Mouse (Mus musculus): ENCODE measurements at regions not wholly inside any gene's neighbourhood (a gene's known extent, or its start where the extent isn't known, plus 50 kb on each side); places are given as distances from the start of the nearest gene placed in this dataset.
A peak's percentile ranks its signal among the peaks of the same experiment; 100 is the strongest.

- Histone ChIP-seq H3K4me1 (ENCODE audit: control insufficient read depth, insufficient read depth, low read length) (peaks cover 3% of the 10 kb centered on the region; the same call in 1 of the 2 replicates), H3K27ac (ENCODE audit: insufficient read depth, low read length) (no peak overlapping the region), H3K4me3 (ENCODE audit: insufficient read depth, low read length) (no peak overlapping the region)
- TF ChIP-seq POLR2A (IDR thresholded peaks at IDR 0.05; ENCODE audit: extremely low read depth, insufficient read depth, low read length) (no peak), CTCF (IDR thresholded peaks at IDR 0.05; ENCODE audit: extremely low read depth, insufficient read depth, low read length) (no peak)
Observed at GRCm38 (mm10) chr16:55480745-55481144, 183.0 kb upstream of the Zpld1 start.

DNA sequence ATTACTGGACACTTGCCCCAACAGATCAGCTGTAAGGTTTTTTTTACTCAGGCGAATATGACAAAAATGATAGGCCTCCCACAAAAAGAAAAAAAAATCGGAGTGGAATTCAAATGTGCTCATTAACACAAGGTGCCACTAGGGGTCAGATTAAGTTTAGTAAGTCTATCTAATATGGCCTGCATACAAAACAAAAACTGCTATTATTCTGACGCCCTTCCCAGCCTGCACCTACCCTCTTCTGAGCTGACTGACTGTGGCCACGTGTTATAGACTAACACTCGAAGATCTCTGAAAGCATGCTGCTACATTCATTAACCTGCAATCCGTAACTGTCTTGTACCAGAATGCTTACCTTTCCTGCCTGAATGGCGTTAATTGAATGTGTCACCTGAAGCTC is 182.5 kb upstream of the Zpld1 start:
- no peak overlapping the region for H3K4me3 ChIP-seq (ENCODE audit: insufficient read depth, low read length)
- TF ChIP-seq POLR2A (IDR thresholded peaks at IDR 0.05; ENCODE audit: extremely low read depth, insufficient read depth, low read length) (no peak), CTCF (IDR thresholded peaks at IDR 0.05; ENCODE audit: extremely low read depth, insufficient read depth, low read length) (no peak)
- no peak overlapping the region for H3K27ac ChIP-seq (ENCODE audit: insufficient read depth, low read length)
- peaks cover 3% of the 10 kb centered on the region; the same call in 1 of the 2 replicates for H3K4me1 ChIP-seq (ENCODE audit: control insufficient read depth, insufficient read depth, low read length)

- no peak overlapping the region for H3K4me3 ChIP-seq (ENCODE audit: insufficient read depth, low read length)
- peaks cover 3% of the 10 kb centered on the region; the same call in 1 of the 2 replicates for H3K4me1 ChIP-seq (ENCODE audit: control insufficient read depth, insufficient read depth, low read length)
- no peak overlapping the region for H3K27ac ChIP-seq (ENCODE audit: insufficient read depth, low read length)
- TF ChIP-seq CTCF (IDR thresholded peaks at IDR 0.05; ENCODE audit: extremely low read depth, insufficient read depth, low read length): peak; percentile 46
- TF ChIP-seq POLR2A (IDR thresholded peaks at IDR 0.05; ENCODE audit: extremely low read depth, insufficient read depth, low read length): no peak
Observed at GRCm38 (mm10) chr16:55476544-55477208, 178.9 kb upstream of the Zpld1 start.

DNA sequence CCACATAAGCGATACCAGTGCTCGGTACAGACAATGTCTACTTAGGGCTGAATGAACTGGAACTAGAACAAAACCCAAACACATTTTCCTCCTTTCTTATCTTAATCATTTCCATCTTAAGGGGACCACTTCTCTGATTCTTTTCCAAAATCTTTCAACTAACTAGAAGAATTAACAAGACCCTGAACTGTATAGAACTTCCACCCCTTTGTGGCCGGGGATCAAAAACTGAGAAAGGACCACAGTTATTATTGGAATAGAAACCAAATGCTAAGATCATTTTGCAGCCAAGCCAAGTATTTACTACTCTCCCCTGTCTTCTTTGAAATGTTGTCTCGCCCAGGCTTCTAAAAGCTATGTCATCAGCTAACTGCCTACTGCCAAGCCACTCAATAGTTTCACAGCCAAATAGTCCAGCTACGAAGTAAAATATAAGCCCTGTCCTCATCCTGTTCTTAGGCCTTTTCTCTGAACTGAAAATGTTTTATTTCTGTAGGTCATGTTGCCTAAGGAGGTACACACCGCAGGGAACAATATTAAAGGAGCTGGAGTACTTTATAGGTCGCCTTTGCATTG is 177.3 kb upstream of the Zpld1 start:
- TF ChIP-seq POLR2A (IDR thresholded peaks at IDR 0.05; ENCODE audit: extremely low read depth, insufficient read depth, low read length) (no peak), CTCF (IDR thresholded peaks at IDR 0.05; ENCODE audit: extremely low read depth, insufficient read depth, low read length) (no peak)
- Histone ChIP-seq H3K4me3 (ENCODE audit: insufficient read depth, low read length) (no peak overlapping the region), H3K4me1 (ENCODE audit: control insufficient read depth, insufficient read depth, low read length) (peaks cover 1% of the 10 kb centered on the region; the same call in 1 of the 2 replicates), H3K27ac (ENCODE audit: insufficient read depth, low read length) (no peak overlapping the region)

GRCm38 (mm10) chr16:55471396-55471795 is 173.6 kb upstream of the Zpld1 start:
- TF ChIP-seq POLR2A (IDR thresholded peaks at IDR 0.05; ENCODE audit: extremely low read depth, insufficient read depth, low read length) (no peak), CTCF (IDR thresholded peaks at IDR 0.05; ENCODE audit: extremely low read depth, insufficient read depth, low read length) (no peak)
- no peak overlapping the region for H3K4me3 ChIP-seq (ENCODE audit: insufficient read depth, low read length)
- no peaks in the 10 kb centered on the region; the same call in 1 of the 2 replicates for H3K4me1 ChIP-seq (ENCODE audit: control insufficient read depth, insufficient read depth, low read length)
- H3K27ac ChIP-seq (ENCODE audit: insufficient read depth, low read length): no peak overlapping the region

- TF ChIP-seq CTCF (IDR thresholded peaks at IDR 0.05; ENCODE audit: extremely low read depth, insufficient read depth, low read length) (no peak), POLR2A (IDR thresholded peaks at IDR 0.05; ENCODE audit: extremely low read depth, insufficient read depth, low read length) (no peak)
- H3K4me3 ChIP-seq (ENCODE audit: insufficient read depth, low read length): no peak overlapping the region
- H3K4me1 ChIP-seq (ENCODE audit: control insufficient read depth, insufficient read depth, low read length): no peaks in the 10 kb centered on the region
- H3K27ac ChIP-seq (ENCODE audit: insufficient read depth, low read length): no peak overlapping the region
Observed at GRCm38 (mm10) chr16:55470721-55471120, 172.9 kb upstream of the Zpld1 start.

DNA sequence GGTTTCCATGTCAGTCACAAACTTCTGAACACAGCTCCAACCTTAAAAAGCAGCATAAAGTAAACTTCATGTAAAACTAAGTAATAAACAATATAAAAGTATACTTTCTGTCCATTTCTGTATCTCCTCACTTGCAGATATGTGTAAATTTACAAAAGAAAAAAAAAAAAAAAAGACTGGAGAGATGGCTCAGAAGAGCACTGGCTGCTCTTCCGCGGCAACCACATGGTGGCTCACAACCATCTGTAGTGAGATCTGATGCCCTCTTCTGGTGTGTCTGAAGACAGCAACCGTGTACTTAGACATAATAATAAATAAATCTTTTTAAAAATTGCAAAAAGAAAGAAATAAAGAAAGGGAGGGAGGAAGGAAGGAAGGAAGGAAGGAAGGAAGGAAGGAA is 171.9 kb upstream of the Zpld1 start:
- Histone ChIP-seq H3K4me3 (ENCODE audit: insufficient read depth, low read length) (no peak overlapping the region), H3K4me1 (ENCODE audit: control insufficient read depth, insufficient read depth, low read length) (no peaks in the 10 kb centered on the region), H3K27ac (ENCODE audit: insufficient read depth, low read length) (no peak overlapping the region)
- no peak for TF ChIP-seq POLR2A (IDR thresholded peaks at IDR 0.05; ENCODE audit: extremely low read depth, insufficient read depth, low read length)
- no peak for TF ChIP-seq CTCF (IDR thresholded peaks at IDR 0.05; ENCODE audit: extremely low read depth, insufficient read depth, low read length)

DNA sequence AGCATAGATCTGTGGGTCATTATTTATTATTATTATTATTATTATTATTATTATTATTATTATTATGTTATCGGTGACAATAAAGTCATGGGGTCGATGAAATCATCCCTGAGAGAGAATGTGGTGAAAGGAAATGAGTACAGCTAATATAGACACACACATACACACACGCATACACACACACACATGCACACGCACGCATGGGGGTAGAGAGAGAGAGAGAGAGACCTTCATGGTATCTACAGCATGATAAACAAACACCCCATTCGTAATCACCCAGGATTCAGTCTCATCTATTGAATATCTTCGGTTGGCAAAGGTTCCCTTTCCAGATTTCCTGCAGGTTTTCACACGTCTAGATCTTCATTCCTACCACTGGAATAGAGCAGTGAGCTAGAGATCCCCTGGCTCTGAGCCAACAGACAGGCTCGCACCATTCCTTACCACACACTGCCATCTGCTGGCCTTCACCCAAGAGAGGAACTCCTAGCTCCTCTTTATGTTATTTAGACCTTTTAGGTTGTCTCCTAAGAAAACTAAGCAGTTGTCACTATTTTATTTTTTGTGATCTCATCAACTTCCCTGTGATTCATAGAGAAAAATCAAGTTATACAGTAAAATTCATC is 171.2 kb upstream of the Zpld1 start:
- Histone ChIP-seq H3K4me1 (ENCODE audit: control insufficient read depth, insufficient read depth, low read length) (no peaks in the 10 kb centered on the region), H3K27ac (ENCODE audit: insufficient read depth, low read length) (no peak overlapping the region), H3K4me3 (ENCODE audit: insufficient read depth, low read length) (no peak overlapping the region)
- TF ChIP-seq POLR2A (IDR thresholded peaks at IDR 0.05; ENCODE audit: extremely low read depth, insufficient read depth, low read length) (no peak), CTCF (IDR thresholded peaks at IDR 0.05; ENCODE audit: extremely low read depth, insufficient read depth, low read length) (peak; percentile 87)

DNA sequence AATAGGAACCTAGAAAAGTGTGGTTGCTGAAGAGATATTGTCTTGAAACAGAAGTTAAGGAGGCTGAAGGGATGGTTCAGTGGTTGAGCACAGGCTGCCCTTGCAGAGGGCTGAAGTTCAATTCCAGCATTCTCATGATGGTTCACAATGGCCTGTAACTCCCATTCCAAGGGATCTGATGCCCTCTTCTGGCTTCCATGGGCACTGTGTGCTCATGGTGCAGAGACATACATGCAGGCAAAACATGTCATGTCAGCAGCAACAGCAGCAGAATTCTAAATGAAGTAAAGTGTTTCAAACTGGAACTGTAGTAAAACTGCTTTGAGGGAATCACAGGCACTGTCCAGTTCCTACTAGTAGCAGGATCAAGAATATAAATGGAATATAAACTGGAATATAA is 162.7 kb upstream of the Zpld1 start:
- Histone ChIP-seq H3K27ac (ENCODE audit: insufficient read depth, low read length) (no peak overlapping the region), H3K4me1 (ENCODE audit: control insufficient read depth, insufficient read depth, low read length) (no peaks in the 10 kb centered on the region), H3K4me3 (ENCODE audit: insufficient read depth, low read length) (no peak overlapping the region)
- TF ChIP-seq CTCF (IDR thresholded peaks at IDR 0.05; ENCODE audit: extremely low read depth, insufficient read depth, low read length) (peak; percentile 66), POLR2A (IDR thresholded peaks at IDR 0.05; ENCODE audit: extremely low read depth, insufficient read depth, low read length) (no peak)

- TF ChIP-seq CTCF (IDR thresholded peaks at IDR 0.05; ENCODE audit: extremely low read depth, insufficient read depth, low read length) (no peak), POLR2A (IDR thresholded peaks at IDR 0.05; ENCODE audit: extremely low read depth, insufficient read depth, low read length) (no peak)
- Histone ChIP-seq H3K27ac (ENCODE audit: insufficient read depth, low read length) (no peak overlapping the region), H3K4me1 (ENCODE audit: control insufficient read depth, insufficient read depth, low read length) (no peaks in the 10 kb centered on the region), H3K4me3 (ENCODE audit: insufficient read depth, low read length) (no peak overlapping the region)
Observed at GRCm38 (mm10) chr16:55447581-55447980, 149.8 kb upstream of the Zpld1 start.

Data from cortical plate, adult 2 months (tissue).